Mouse (Mus musculus): ENCODE measurements around the gene Nudt6. TPM values are rescaled to one million over a fixed set of nuclear protein-coding genes. Genes with fewer than 3 reads are reported as not detected.

The Nudt6 gene
- total and polyA plus RNA-seq, 3 experiments, result 6.0 to 9.1 TPM; not detected in 1

DNA sequence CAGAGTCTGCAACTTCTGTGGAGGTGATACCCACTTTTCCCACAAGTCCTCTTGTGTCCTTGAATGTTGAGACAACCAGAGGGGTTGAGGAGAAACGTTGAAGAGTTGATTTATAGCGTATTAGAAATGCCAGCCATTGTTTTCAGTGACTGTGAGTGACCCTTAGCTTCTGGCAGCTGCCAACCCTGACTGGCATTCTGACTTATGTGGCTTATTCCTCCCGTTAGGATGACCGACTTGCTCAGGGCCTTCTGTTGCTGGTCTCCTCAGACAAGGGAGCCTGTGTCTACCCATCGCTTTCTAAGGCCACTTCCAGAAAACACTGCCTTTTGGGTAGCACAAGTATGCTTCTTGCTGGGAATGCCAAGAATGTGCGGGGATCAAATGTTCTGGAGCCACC is 38.6 kb downstream of the Nudt6 start (continued):
- TF ChIP-seq BHLHE40 (IDR thresholded peaks at IDR 0.05; ENCODE audit: borderline replicate concordance, low read depth, low read length) (no peak), MYB (IDR thresholded peaks at IDR 0.05; ENCODE audit: low read depth, low read length) (no peak), MXI1 (IDR thresholded peaks at IDR 0.05; ENCODE audit: low read depth, low read length) (no peak)

- no peaks in the 10 kb centered on the region for H3K9me3 ChIP-seq (replicated peaks; ENCODE audit: insufficient read depth, low read length)
These were observed 39.8 kb downstream of the Nudt6 start for GRCm38 (mm10) chr3:37379930-37380881.

GRCm38 (mm10) chr3:37379201-37379600 is 40.8 kb downstream of the Nudt6 start:
- Histone ChIP-seq H3K27ac (ENCODE audit: control insufficient read depth, low read depth, low read length) (no peak overlapping the region), H3K36me3 (ENCODE audit: control insufficient read depth in 1 of 2, insufficient read depth in 2 of 2, low read length in 2 of 2) (no peaks in the 10 kb centered on the region), H3K4me1 (ENCODE audit: control insufficient read depth in 1 of 2, insufficient read depth in 2 of 2, low read length in 2 of 2) (no peaks in the 10 kb centered on the region), H3K27me3 (ENCODE audit: control insufficient read depth in 1 of 2, insufficient read depth in 2 of 2, low read length in 2 of 2) (no peaks in the 10 kb centered on the region), H3K9ac (ENCODE audit: control insufficient read depth, low read depth, low read length, poor library complexity, severe bottlenecking) (no peak overlapping the region), H3K9me3 (replicated peaks; ENCODE audit: insufficient read depth, low read length) (no peaks in the 10 kb centered on the region), H3K4me3 (ENCODE audit: control insufficient read depth in 1 of 2, insufficient read depth in 1 of 2, low read depth in 2 of 2, low read length in 2 of 2) (no peak overlapping the region), H3K79me2 (ENCODE audit: control insufficient read depth, insufficient read depth, low read length, poor library complexity) (no peaks in the 10 kb centered on the region)
- peak; percentile 55 for TF ChIP-seq RAD21 (IDR thresholded peaks at IDR 0.05; ENCODE audit: low read depth, low read length)
- TF ChIP-seq TCF12 (IDR thresholded peaks at IDR 0.05; ENCODE audit: low read depth, low read length), result no peak
- TF ChIP-seq RCOR1 (IDR thresholded peaks at IDR 0.05; ENCODE audit: low read depth, low read length), result no peak
- TF ChIP-seq ZNF384 (IDR thresholded peaks at IDR 0.05; ENCODE audit: low read depth, low read length), result no peak
- no peak for TF ChIP-seq CHD2 (IDR thresholded peaks at IDR 0.05; ENCODE audit: low read length)
- no peak for TF ChIP-seq TAL1 (IDR thresholded peaks at IDR 0.05; ENCODE audit: low read length)
- peak; percentile 35 for TF ChIP-seq ZC3H11A (IDR thresholded peaks at IDR 0.05; ENCODE audit: low read depth, low read length)
- no peak for TF ChIP-seq ETS1 (IDR thresholded peaks at IDR 0.05; ENCODE audit: low read depth, low read length)
- TF ChIP-seq MXI1 (IDR thresholded peaks at IDR 0.05; ENCODE audit: low read depth, low read length), result no peak
- TF ChIP-seq MYC (IDR thresholded peaks at IDR 0.05; ENCODE audit: low read depth, low read length), result no peak
- peak; percentile 26 to 57 (median 45); a peak in 4 of 6 replicates for TF ChIP-seq CTCF (IDR thresholded peaks at IDR 0.05 in 2 of 3, conservative IDR thresholded peaks at IDR 0.05 in 1 of 3; ENCODE audit: control insufficient read depth in 1 of 3, insufficient read depth in 1 of 3, low read depth in 2 of 3, low read length in 3 of 3, poor library complexity in 1 of 3, severe bottlenecking in 1 of 3)
- no peak for TF ChIP-seq MYB (IDR thresholded peaks at IDR 0.05; ENCODE audit: low read depth, low read length)
- no peak for TF ChIP-seq MAZ (IDR thresholded peaks at IDR 0.05; ENCODE audit: low read depth, low read length)
- TF ChIP-seq SMC3 (IDR thresholded peaks at IDR 0.05; ENCODE audit: low read depth, low read length), result peak; percentile 58
- no peak for TF ChIP-seq ZKSCAN1 (IDR thresholded peaks at IDR 0.05; ENCODE audit: low read depth, low read length)
- TF ChIP-seq ZMIZ1 (IDR thresholded peaks at IDR 0.05; ENCODE audit: low read depth, low read length), result no peak
- TF ChIP-seq POLR2AphosphoS2 (IDR thresholded peaks at IDR 0.05; ENCODE audit: low read length), result no peak
- no peak for TF ChIP-seq GABPA (IDR thresholded peaks at IDR 0.05; ENCODE audit: low read depth, low read length)
- peak; percentile 58 for DNase-seq (ENCODE audit: low read depth, low spot score)

More at GRCm38 (mm10) chr3:37379930-37380881, 39.8 kb downstream of the Nudt6 start:
- no peak for DNase-seq (ENCODE audit: low read depth, low spot score)
- Histone ChIP-seq H3K79me2 (ENCODE audit: control insufficient read depth, insufficient read depth, low read length, poor library complexity) (no peaks in the 10 kb centered on the region), H3K36me3 (ENCODE audit: control insufficient read depth in 1 of 2, insufficient read depth in 2 of 2, low read length in 2 of 2) (no peaks in the 10 kb centered on the region), H3K27me3 (ENCODE audit: control insufficient read depth in 1 of 2, insufficient read depth in 2 of 2, low read length in 2 of 2) (no peaks in the 10 kb centered on the region), H3K4me3 (ENCODE audit: control insufficient read depth in 1 of 2, insufficient read depth in 1 of 2, low read depth in 2 of 2, low read length in 2 of 2) (no peak overlapping the region), H3K4me1 (ENCODE audit: control insufficient read depth in 1 of 2, insufficient read depth in 2 of 2, low read length in 2 of 2) (no peaks in the 10 kb centered on the region), H3K9ac (ENCODE audit: control insufficient read depth, low read depth, low read length, poor library complexity, severe bottlenecking) (no peak overlapping the region), H3K27ac (ENCODE audit: control insufficient read depth, low read depth, low read length) (no peak overlapping the region)
- TF ChIP-seq ZKSCAN1 (IDR thresholded peaks at IDR 0.05; ENCODE audit: low read depth, low read length), result no peak
- TF ChIP-seq GABPA (IDR thresholded peaks at IDR 0.05; ENCODE audit: low read depth, low read length), result no peak
- no peak for TF ChIP-seq CHD1 (IDR thresholded peaks at IDR 0.05; ENCODE audit: low read depth, low read length)
- TF ChIP-seq MYC (IDR thresholded peaks at IDR 0.05; ENCODE audit: low read depth, low read length), result no peak
- no peak for TF ChIP-seq ZNF384 (IDR thresholded peaks at IDR 0.05; ENCODE audit: low read depth, low read length)
- no peak for TF ChIP-seq ELF1 (IDR thresholded peaks at IDR 0.05; ENCODE audit: low read depth, low read length)
- no peak for TF ChIP-seq TCF12 (IDR thresholded peaks at IDR 0.05; ENCODE audit: low read depth, low read length)
- no peak for TF ChIP-seq MXI1 (IDR thresholded peaks at IDR 0.05; ENCODE audit: low read depth, low read length)
- TF ChIP-seq ZMIZ1 (IDR thresholded peaks at IDR 0.05; ENCODE audit: low read depth, low read length), result no peak
- no peak for TF ChIP-seq POLR2A (IDR thresholded peaks at IDR 0.05; ENCODE audit: control insufficient read depth in 1 of 2, insufficient read depth in 1 of 2, low read depth in 1 of 2, low read length in 2 of 2, poor library complexity in 1 of 2)

Data from MEL (cell line).